Mouse (Mus musculus) intestine, embryonic 16.5 days (tissue): Measurements from ENCODE around the gene Olfr1279. TPM values are rescaled to one million over a fixed set of nuclear protein-coding genes. Genes with fewer than 3 reads are reported as not detected.
"Not testable (repeated sequence)": the region's sequence is repeated elsewhere in the genome, so short reads cannot be mapped to it uniquely, and the experiment has no call there.

Experiments used
- ATAC-seq: fragments of 200-750 bp; cut with Nextera tagmentation; 2 replicates; pipeline ENCODE4 v1.8.0; 2017; ENCODE audit warnings: moderate TSS enrichment, moderate library complexity
- H3K27ac ChIP-seq: fragments of 300-500 bp; sonication (generic); 2 replicates; pipeline ENCODE4 v1.5.1; 2014; ENCODE audit warnings: mild to moderate bottlenecking, low read length
- H3K27me3 ChIP-seq: fragments of 300-500 bp; sonication (generic); replicated peaks from 2 replicates; pipeline ENCODE4 v1.6.1; 2014; ENCODE audit warnings: low read length, control low read depth, mixed read lengths; ENCODE audit not compliant: control insufficient read depth, insufficient read depth
- H3K36me3 ChIP-seq: fragments of 300-500 bp; sonication (generic); 2 replicates; pipeline ENCODE4 v1.6.1; 2014; ENCODE audit warnings: low read length, control low read depth; ENCODE audit not compliant: control insufficient read depth, insufficient read depth
- H3K4me1 ChIP-seq: fragments of 300-500 bp; sonication (generic); 2 replicates; pipeline ENCODE4 v1.6.1; 2014; ENCODE audit warnings: low read length, control low read depth, mixed read lengths; ENCODE audit not compliant: control insufficient read depth, insufficient read depth
- H3K4me2 ChIP-seq: fragments of 300-500 bp; sonication (generic); 2 replicates; pipeline ENCODE4 v1.6.1; 2014; ENCODE audit warnings: low read depth, low read length, control low read depth
- H3K4me3 ChIP-seq: fragments of 300-500 bp; sonication (generic); 2 replicates; pipeline ENCODE4 v1.5.1; 2014; ENCODE audit warnings: mild to moderate bottlenecking, low read length
- H3K9ac ChIP-seq: fragments of 300-500 bp; sonication (generic); 2 replicates; pipeline ENCODE4 v1.6.1; 2014; ENCODE audit warnings: low read depth, low read length
- H3K9me3 ChIP-seq: fragments of 300-500 bp; sonication (generic); 2 replicates; pipeline ENCODE4 v1.6.1; 2016; ENCODE audit warnings: low read length, control low read depth; ENCODE audit not compliant: control insufficient read depth
- WGBS: fragments of 180-500 bp; shearing (Covaris S2); extraction: QIAGEN DNeasy Blood & Tissue Kit; methylation state at CpG from one replicate; pipeline ENCODE4 v1.1.7; 2014; 5-methylcytosine and 5-hydroxymethylcytosine counted together
- polyA plus RNA-seq: library from polyadenylated mRNA; unstranded; fragments of >200 nt; fragmentation: Nextera tagmentation; extraction: Ambion mirVana; gene quantifications from 2 replicates; pipeline ENCODE4 v1.2.1, GENCODE M21; 2015

The Olfr1279 gene
- polyA plus RNA-seq: not detected in 2 replicates

DNA sequence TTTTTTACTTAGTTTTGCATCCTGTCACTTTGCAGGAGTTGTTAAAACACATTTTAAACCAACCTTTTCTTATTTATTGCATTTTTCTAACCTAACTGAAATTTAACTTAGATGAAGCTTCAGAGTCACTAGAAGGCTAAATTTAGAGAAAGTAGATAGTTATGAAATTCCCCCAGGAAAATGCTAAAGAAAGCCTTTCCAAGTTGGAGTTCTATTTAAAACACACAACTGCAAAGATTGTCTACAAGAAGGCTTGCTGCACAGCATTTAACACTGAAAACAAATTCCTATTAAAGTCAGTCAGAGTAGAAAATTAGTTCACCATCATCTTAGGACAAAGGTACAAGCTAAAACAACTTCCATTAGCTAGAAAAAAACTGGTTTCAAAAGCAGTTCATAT is at the start of gene Olfr1279:
Gene Olfr1279 (plus strand): TSS at position 262 of the 400 bp plus-strand sequence.
- Histone ChIP-seq H3K36me3 (no peaks in the 10 kb centered on the region), H3K9me3 (no peaks in the 10 kb centered on the region), H3K4me3 (no peak within 1 kb of the TSS), H3K4me2 (no peak within 1 kb of the TSS), H3K27me3 (no peaks in the 10 kb centered on the region), H3K27ac (no peak within 1 kb of the TSS), H3K4me1 (no peaks in the 10 kb centered on the region), H3K9ac (no peak within 1 kb of the TSS)
- no peak for ATAC-seq

DNA sequence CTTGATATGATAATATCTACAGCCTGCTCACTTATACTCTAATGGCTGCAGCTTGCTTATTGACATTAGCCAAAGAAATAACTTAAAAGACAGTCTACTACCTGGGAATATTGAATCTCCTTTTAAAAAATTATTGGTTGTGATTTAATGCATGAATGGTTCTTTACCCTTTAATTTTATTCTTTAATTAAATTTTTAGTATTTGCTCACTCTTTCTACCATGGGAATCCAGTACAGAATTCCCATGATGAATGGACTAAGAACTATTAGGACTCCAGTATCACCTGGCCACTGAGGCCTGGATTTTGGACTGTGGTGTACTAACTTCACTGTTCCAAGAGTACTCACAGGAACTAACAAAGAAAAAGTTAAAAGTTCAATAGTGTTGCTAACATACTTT is 46.2 kb upstream of the Olfr1279 start, which contains the start of gene Olfr1276:
Gene Olfr1276 (plus strand): TSS at position 301 of the 400 bp plus-strand sequence.
- no peak for ATAC-seq
- Histone ChIP-seq H3K27ac (no peak within 1 kb of the TSS), H3K9me3 (no peaks in the 10 kb centered on the region), H3K36me3 (no peaks in the 10 kb centered on the region), H3K27me3 (no peaks in the 10 kb centered on the region), H3K9ac (no peak within 1 kb of the TSS), H3K4me2 (no peak within 1 kb of the TSS), H3K4me3 (no peak within 1 kb of the TSS), H3K4me1 (no peaks in the 10 kb centered on the region)

DNA sequence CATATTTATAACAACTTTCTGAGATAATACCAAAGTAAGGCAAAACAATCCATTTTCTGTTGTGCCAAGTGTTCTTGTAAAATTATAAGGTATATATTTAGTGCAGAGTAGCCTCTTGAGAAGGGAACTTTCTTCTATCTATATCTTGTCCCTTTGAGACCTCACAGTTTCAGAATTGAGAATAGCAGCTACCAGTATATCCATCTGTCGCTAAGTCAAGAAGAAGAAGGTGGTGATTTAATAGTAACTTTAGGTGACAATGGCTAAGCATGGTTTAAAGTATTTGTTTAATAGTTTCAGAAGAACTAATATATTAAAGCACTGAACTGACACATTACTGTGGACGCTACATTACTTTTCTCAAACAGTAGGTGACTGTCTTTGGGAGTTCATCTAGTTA is 26.4 kb upstream of the Olfr1279 start, which contains the start of gene Olfr1277:
Gene Olfr1277 (minus strand): TSS at position 101 of the 400 bp plus-strand sequence.
- 80% methylated on average over 2 of the region's 2 CpGs for WGBS
- Histone ChIP-seq H3K4me1 (no peaks in the 10 kb centered on the region), H3K27me3 (no peaks in the 10 kb centered on the region), H3K9ac (no peak within 1 kb of the TSS), H3K27ac (no peak within 1 kb of the TSS), H3K9me3 (no peaks in the 10 kb centered on the region), H3K4me3 (no peak within 1 kb of the TSS), H3K36me3 (no peaks in the 10 kb centered on the region), H3K4me2 (no peak within 1 kb of the TSS)
- no peak for ATAC-seq

DNA sequence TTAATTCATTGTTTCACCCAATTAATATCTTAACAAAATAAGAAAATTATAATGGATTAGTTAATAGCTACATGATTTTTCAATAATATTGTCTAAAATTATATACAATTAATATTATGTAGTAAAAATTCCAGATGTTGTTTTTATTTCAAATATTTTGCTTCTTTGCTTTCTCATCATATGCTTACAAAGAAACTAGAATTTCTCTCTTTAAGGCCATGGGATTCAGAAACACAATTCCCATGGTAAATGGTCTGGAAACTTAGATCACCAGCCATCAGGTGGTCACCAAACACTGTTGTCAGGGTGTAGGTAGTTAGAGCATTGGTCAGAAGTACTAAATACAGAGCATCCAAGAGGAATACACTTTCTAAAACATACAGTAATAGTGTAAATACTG is 10.6 kb upstream of the Olfr1279 start, which contains the start of gene Olfr1278:
Gene Olfr1278 (plus strand): TSS at position 301 of the 400 bp plus-strand sequence.
- Histone ChIP-seq H3K9ac (no peak within 1 kb of the TSS), H3K27ac (no peak within 1 kb of the TSS), H3K4me2 (no peak within 1 kb of the TSS), H3K4me1 (no peaks in the 10 kb centered on the region), H3K4me3 (no peak within 1 kb of the TSS), H3K9me3 (no peaks in the 10 kb centered on the region), H3K36me3 (no peaks in the 10 kb centered on the region), H3K27me3 (no peaks in the 10 kb centered on the region)
- ATAC-seq: no peak

DNA sequence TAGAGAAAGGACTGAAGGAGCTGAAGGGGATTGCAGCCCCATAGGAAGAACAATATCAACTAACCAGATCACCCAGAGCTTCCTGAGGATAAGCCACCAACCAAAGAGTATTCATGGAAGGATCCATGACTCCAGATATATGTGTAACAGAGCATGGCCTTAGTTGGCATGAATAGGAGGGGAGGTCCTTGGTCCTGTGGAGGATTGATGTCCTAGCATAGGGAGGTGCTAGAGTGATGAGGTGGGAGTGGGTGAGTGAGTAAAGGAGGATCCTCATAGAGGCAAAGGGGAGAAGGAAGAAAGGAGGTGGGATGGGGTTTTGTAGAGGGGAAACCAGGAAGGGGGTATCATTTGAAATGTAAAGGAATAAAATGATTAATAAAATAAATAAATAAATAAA is 1.9 kb upstream of the Olfr1279 start:
- no peaks in the 10 kb centered on the region for H3K36me3 ChIP-seq
- ATAC-seq: no peak

DNA sequence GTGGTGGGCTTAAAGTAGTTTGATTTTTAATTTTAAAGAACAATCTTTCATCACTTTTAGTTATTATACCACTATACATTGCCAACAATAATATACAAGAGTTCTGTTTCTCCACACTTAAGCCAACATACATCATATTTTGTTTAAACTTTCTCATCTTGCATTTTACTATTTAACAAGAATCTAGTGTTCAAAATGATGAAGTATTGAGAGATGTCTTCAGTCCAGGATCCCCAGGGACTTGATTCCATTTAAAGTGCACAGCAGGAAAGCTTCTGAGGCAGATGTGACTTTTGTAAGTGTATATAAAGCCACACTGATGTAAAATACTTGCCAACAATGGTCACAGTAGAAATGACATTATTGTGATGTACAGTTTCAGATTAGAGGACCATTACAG is 13.3 kb downstream of the Olfr1279 start, which contains the start of gene Olfr1280:
Gene Olfr1280 (plus strand): TSS at position 301 of the 400 bp plus-strand sequence.
- no peak for ATAC-seq

More for the DNA sequence above, 1.9 kb upstream of the Olfr1279 start:
- Histone ChIP-seq H3K27ac (no peak overlapping the region), H3K4me2 (no peak overlapping the region), H3K27me3 (no peaks in the 10 kb centered on the region), H3K4me3 (no peak overlapping the region), H3K4me1 (no peaks in the 10 kb centered on the region), H3K9ac (no peak overlapping the region), H3K9me3 (no peaks in the 10 kb centered on the region)

DNA sequence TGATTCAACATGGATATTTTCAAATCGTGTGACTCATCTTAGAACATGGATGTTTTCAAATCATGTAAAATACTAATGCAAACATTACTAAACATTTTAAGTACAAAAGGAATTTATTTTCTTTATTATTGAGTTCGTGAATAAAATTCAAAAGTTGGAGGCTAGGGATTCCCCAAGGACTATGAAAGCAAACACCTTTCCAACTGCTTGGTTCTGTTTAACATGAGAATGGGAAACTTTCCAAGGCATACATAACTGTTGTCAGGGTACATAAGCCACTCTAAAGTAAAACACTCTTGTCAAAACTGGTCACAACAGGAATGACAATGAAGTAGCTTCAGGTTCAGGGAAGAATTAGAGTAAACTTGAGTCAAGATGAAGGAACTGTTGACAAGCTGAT is 25.8 kb downstream of the Olfr1279 start, which contains the start of gene Olfr1281:
Gene Olfr1281 (plus strand): TSS at position 301 of the 400 bp plus-strand sequence.
- Histone ChIP-seq H3K27ac (no peak within 1 kb of the TSS), H3K9ac (no peak within 1 kb of the TSS), H3K36me3 (no peaks in the 10 kb centered on the region), H3K9me3 (no peaks in the 10 kb centered on the region), H3K4me2 (no peak within 1 kb of the TSS), H3K4me1 (no peaks in the 10 kb centered on the region), H3K27me3 (no peaks in the 10 kb centered on the region), H3K4me3 (no peak within 1 kb of the TSS)
- WGBS: 75% methylated on average over 2 of the region's 2 CpGs
- no peak for ATAC-seq

More for the DNA sequence above, 13.3 kb downstream of the Olfr1279 start, which contains the start of gene Olfr1280:
- Histone ChIP-seq H3K27ac (no peak within 1 kb of the TSS), H3K27me3 (no peaks in the 10 kb centered on the region), H3K4me2 (no peak within 1 kb of the TSS), H3K36me3 (no peaks in the 10 kb centered on the region), H3K4me1 (no peaks in the 10 kb centered on the region), H3K4me3 (no peak within 1 kb of the TSS), H3K9me3 (no peaks in the 10 kb centered on the region), H3K9ac (no peak within 1 kb of the TSS)

DNA sequence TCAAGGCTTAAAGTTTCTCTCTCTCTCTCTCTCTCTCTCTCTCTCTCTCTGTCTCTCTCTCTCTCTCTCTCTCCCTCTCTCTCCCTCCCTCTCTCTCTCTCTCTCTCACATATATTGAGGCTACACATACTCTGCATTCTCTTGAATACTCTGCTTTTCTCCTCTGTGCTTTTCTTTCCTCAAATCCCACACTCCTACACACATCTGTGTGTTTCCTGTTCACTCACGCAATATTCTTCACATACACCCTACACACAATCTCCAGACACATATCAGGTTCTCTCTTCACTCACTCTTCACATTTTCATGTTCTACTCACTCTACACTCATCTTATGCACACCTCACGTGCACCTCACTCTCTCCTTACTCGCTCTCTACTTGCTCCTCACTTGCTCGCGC is 33.3 kb downstream of the Olfr1279 start:
- H3K36me3 ChIP-seq, H3K9me3 ChIP-seq, H3K9ac ChIP-seq, ATAC-seq, H3K27ac ChIP-seq, H3K4me3 ChIP-seq, H3K27me3 ChIP-seq, H3K4me1 ChIP-seq, H3K4me2 ChIP-seq: not testable (repeated sequence)
- WGBS: 88% methylated on average over 5 of the region's 5 CpGs

DNA sequence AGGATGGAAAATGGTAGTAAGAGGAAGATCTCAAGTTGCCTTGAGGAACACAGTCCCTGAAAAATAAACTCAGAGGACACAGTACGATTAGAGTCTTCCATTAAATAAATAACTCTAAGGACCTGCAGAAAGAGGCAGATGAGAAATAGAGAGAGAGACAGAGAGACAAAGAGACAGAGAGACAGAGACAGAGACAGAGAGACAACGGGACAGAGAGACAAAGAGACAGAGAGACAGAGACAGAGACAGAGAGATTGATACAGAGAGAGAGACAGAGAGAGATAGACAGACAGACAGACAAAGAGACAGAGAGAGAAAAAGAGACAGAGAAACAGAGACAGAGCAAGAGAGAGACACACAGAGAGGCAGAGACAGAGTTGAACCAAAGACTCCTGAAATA is 35.5 kb downstream of the Olfr1279 start, which contains the start of gene Olfr1282:
Gene Olfr1282 (minus strand): TSS at position 101 of the 400 bp plus-strand sequence.
- no peak for ATAC-seq
- H3K4me3 ChIP-seq: no peak within 1 kb of the TSS
- H3K27ac ChIP-seq: no peak within 1 kb of the TSS
- no peak within 1 kb of the TSS for H3K9ac ChIP-seq
- no peaks in the 10 kb centered on the region for H3K27me3 ChIP-seq
- no peaks in the 10 kb centered on the region for H3K36me3 ChIP-seq
- H3K4me1 ChIP-seq: no peaks in the 10 kb centered on the region
- no peaks in the 10 kb centered on the region for H3K9me3 ChIP-seq
- WGBS: 77% methylated on average over 2 of the region's 2 CpGs
- no peak within 1 kb of the TSS for H3K4me2 ChIP-seq
